8 mouse cellular contexts compared by ENCODE assay signal in the genomic region with DNA sequence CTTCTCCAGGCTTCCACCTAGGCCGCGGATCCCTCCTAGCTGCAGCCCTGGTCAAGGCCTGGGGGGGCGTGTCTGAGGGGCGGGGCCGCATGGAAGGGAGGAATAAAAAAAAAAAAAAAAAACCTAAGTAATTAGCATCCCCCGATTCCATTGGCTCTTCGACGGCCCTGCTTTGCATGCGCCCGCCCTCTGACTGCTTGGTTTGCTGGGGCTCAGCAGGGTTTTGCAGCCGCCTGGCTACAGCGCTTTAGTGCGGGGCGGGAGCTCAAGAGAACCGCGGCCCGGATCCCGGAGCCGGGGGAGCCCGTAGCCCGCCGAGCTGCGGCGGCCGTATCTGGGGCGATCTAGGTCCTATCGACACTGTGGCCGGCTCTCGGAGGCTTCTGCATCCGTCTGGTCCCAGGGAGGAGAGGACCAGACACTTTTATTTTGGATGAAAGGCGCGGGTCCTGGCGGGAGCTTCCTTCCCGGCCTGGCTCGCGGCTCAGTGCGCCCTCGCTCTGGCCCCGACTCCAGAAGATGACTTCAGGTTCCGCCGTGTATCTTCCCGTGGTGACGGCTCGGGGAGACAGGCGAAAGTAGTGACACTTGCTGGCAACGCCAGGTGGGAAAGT. TPM values are rescaled to one million over a fixed set of nuclear protein-coding genes. Genes with fewer than 3 reads are reported as not detected.
DNase-seq lines count a peak whose midpoint lies in the region; ATAC-seq lines count a peak whose summit lies in the region.

A gene (plus strand): TSS at position 210 of the 614 bp plus-strand sequence.

- under 1% methylated on average over 46 of the region's 46 CpGs for WGBS in hindbrain, embryonic 16.5 days

- peak; percentile 96 for ATAC-seq in hindbrain, embryonic 16.5 days

- peak within 1 kb of the TSS; percentile 71 for H3K9ac ChIP-seq in hindbrain, embryonic 16.5 days (ENCODE audit: low read depth, low read length)

- H3K9me3 ChIP-seq in hindbrain, embryonic 16.5 days (ENCODE audit: control insufficient read depth, low read length): no peaks in the 10 kb centered on the region

- peak within 1 kb of the TSS; percentile 79 for H3K27ac ChIP-seq in hindbrain, embryonic 16.5 days (ENCODE audit: low read depth, low read length)

- no peaks in the 10 kb centered on the region for H3K27me3 ChIP-seq in hindbrain, embryonic 16.5 days (replicated peaks; ENCODE audit: control insufficient read depth, insufficient read depth, low read length)

- H3K4me2 ChIP-seq in hindbrain, embryonic 16.5 days (ENCODE audit: low read length): peak within 1 kb of the TSS; percentile 73

- peaks cover 22% of the 10 kb centered on the region for H3K4me1 ChIP-seq in hindbrain, embryonic 16.5 days (ENCODE audit: control insufficient read depth, insufficient read depth, low read depth, low read length)

- peak within 1 kb of the TSS; percentile 72 for H3K4me3 ChIP-seq in hindbrain, embryonic 16.5 days (ENCODE audit: low read length)

- H3K36me3 ChIP-seq in hindbrain, embryonic 16.5 days (ENCODE audit: control insufficient read depth, insufficient read depth, low read length): no peaks in the 10 kb centered on the region

- DNase-seq in R1 (ENCODE audit: low read depth, low spot score): peak; percentile 97
- DNase-seq in cerebellum, postnatal 25 days: peak; percentile 85 to 94
- DNase-seq in gastrocnemius, adult 18-20 months (ENCODE audit: low spot score): peak; percentile 92
- peak; percentile 65 for DNase-seq in left cerebral cortex, adult 11 months (ENCODE audit: low spot score)
- peak; percentile 93 for DNase-seq in lung, postnatal 36 days
- DNase-seq in retina, postnatal 1 day: peak; percentile 98
- DNase-seq in thymus, postnatal 4 days: peak; percentile 86

RNA-seq across cellular contexts. Expression of the gene that starts here (rescaled TPM):
- total RNA-seq in gastrocnemius, adult 18-20 months (2021): under 1 TPM; 0.66 to 0.81 TPM
- polyA plus RNA-seq in hindbrain, embryonic 16.5 days (2015; fragmentation: Nextera tagmentation; extraction: Ambion mirVana): 25.4 and 25.7 TPM in 2 replicates

Comparison
In these comparisons a context has a peak if more than half of its experiments do, and no peak if none do; other contexts are left out.
1. Peak in every context shown above with its lines: DNase-seq, ATAC-seq, H3K4me3 ChIP-seq and H3K27ac ChIP-seq.
2. Peak in DNase-seq in gastrocnemius, adult 18-20 months; RNA of the gene not detected or under 1 TPM.